Mouse (Mus musculus): ENCODE results near the gene Slc25a34. TPM values are rescaled to one million over a fixed set of nuclear protein-coding genes. Genes with fewer than 3 reads are reported as not detected.

The Slc25a34 gene
- 10 to 100 TPM; 10.5 to 12.8 TPM for total RNA-seq (2021)
- long read RNA-seq, experiment 1, partial matches to known transcripts, result 2 of 3 reads
- long read RNA-seq, experiment 1, other reads (novel, unspliced or antisense), result 0 of 3 reads
- long read RNA-seq, experiment 2, partial matches to known transcripts, result 0 of 2 reads
- long read RNA-seq, experiment 2, other reads (novel, unspliced or antisense), result 2 of 2 reads

DNA sequence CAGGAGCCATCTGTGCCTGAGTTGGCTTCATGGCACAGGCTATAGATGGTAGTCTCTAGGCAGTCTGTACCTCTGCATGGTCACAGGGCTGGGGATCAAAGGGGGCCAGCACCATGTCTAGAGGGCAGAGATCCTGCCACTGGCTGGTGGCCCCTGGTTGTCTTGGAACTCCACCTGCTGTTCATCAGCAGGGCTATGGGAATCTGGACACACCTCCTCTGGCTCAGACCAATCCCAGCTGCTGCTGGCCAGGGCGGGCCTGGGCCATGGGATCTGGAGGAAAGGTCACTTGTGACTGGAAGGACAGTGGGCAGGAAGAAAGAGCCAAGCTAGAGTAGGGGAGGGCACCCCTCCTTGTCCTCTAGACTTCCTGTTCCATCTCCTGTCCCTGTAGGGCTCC, at the start of gene Slc25a34:
Slc25a34 (minus strand) TSS at position 156 of the 400 bp plus-strand sequence.
- peak; percentile 68 for DNase-seq

DNA sequence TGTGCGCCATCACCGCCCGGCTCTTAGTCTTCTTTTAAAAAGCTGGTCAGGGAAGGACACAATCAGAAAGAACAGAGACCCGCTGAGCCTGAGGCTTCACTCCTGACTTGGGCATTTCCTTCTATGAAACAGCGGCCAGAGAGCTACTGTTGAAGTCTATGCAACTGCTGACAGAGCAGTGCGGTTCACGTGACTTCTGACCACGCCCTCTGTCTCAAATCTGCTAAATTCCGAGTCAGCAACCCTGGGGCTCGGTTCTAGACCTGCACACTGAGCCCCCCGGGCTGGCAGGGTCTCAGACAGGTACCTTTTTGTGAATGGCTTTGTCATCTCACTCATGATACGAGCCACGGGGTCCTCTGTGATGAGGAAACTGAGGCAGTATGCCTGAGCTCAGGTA, 48.7 kb upstream of the Slc25a34 start:
- no peak for DNase-seq

DNA sequence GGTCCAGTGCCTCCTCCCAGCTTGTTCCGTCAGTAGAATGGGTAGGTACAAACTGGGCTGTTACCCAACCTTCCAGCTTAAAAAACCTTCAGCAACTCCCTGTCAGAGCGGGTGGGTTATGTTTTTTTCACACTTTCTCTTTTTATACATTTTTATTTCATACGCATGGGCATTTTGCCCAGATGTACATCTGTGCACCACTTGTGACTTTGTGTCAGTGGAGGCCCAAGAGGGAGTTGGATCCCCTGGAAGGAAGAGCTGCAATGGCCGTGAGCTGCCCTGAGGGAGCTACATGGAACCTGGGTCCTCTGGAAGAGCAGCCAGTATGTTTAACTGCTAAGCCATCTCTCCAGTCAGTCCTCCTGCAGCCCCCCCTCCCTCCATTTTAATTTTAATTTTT, 47.8 kb upstream of the Slc25a34 start:
- no peak for DNase-seq

DNA sequence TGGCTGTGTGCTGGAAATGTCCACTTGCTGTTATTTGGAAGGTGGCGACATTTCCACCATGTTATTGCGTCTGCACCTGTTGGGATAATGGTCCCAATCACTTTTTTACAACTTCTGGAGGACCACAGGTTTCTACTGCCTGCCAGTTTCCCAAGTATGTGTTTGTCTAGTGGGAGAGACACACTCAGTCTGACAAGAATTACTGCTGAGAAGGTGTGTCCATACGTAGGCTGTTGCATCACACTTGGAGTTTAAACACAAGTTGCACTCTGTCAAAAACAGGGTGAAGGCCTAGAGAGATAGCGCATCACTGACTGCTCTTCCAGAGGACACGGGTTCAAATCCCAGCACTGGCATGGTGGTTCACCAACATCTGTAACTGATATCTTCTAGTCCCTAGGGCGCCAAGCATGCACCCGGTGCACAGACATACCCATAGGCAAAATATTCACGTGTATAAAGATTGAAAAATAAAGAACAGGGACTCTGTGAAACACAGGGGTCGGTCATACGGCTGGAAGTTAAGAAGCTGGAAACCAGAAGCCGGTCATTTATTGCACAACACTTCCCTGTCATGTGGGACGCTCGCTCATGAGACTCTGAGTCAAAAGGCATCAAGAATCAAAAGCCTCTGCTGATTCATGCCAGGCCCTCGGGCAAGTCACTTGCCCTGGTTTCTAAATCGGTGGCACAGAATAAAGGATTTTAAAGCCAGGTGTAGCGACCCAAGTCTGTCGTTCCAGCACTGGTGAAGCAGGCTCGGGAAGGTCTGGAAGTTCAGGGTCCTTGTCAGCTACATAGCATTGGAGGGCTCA, 46.5 kb upstream of the Slc25a34 start:
- DNase-seq, result no peak

DNA sequence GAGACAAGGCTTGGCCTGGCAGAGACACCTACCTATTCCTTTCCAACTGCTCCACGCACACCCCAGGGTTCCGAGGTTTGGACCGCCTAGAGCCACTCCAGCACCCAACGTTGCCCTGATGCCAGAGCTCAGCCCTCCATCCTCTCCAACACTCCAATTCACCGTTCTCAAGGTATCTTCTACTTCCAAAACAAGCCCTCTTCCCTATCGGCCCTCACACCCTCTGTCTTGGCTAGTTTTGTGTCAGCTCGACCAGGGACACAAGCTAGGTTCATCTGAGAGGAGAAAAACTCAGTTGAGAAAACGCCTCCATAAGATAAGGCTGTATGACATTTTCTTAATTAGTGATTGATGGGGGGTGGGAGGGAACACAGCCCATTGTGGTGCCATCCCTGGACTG, 41.2 kb upstream of the Slc25a34 start, which contains the start of gene Plekhm2:
Plekhm2 (minus strand) TSS at position 101 of the 400 bp plus-strand sequence.
- DNase-seq, result no peak

DNA sequence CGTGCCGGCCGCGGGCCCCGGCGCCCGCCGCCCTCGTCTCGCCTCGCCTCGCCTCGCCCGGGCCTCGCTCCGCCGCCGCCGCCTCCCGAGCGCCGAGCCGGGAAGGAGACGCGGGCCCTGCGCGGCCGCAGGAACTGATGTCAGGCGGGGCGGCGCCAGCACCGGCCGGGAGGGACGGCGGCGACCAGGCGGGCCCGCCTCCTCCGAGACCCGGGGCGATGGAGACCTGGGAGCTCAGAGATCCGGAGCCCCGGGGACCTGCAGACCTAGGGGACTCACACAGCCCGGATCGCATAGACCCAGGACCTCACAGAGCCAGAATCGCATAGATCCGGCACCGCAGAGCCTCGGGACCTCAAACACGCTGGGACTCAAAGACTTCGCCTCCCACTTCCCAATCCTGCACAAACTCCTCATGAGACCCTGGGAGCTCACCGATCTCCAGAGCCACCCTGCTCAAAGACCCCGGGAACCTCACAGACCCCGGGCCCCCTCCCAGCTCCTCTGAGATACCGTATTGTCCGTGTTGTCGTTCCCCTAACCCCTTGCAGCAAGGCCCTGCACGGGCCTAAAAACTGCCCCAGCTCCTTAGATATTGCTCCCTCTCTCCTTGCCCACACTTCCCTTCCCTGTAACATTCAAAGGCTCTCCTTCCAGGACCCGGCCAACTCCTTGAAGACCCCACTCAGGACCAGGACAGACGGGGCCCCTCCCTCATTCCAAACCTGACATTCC, 40.6 kb upstream of the Slc25a34 start:
- DNase-seq, result peak; percentile 81

DNA sequence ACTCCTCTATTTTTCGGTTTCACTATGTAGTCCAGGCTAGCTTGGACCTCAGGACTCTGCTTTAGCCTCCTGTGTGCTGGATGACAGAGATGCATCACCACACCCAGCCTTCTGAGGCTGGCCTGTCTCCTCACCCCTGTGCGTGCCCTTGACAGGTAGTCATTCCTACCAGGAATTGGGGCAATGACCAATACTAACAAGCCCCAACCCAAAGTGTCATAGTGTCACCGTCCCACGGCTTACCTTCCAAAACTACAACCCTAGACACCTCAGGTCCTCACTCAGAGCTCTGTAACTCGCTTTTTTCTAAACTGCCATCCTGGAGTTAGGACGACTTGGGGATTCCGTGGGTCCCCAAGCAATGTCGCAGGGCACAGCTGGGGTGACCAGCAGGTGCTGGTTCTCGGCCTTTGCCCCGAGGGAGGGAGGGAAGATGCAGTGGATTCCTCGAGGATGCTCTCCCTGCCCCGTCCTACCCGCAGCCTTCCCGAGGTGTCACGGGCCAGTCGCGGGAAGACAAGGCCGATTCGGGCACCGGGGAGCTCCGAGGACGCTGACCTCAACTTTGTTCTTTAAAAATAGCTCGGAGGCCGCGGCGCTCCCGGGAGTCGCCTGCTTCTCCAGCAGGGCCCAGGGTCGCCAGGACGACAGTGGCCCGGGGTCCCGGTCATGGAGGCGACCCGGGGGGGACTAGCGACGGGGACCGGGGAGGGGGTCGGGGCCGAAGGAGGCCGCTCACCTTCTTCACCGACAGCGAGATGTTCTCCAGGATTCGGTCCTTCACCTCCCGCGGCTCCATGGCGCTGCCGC, 39.7 kb upstream of the Slc25a34 start:
- DNase-seq, result peak; percentile 47

DNA sequence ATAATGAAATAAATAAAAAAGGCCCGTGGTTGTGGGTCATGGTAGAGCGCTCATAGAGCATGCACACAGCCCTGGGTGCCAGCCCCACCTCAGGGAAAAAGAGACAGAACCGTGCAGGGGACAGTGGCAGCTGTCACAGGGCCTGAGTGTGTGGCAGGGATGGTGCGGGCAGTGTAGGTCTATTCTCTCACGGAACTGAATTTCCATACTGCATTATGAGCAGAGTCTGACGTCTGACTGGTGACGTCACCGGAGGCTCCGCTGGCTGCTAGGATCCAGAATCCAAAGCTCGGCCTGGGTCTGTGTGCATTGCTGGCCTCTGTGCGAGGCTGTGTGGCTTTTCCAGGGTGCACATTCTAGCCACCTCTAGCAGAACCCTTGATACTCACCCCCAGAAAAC, 37.3 kb upstream of the Slc25a34 start:
- DNase-seq, result no peak

DNA sequence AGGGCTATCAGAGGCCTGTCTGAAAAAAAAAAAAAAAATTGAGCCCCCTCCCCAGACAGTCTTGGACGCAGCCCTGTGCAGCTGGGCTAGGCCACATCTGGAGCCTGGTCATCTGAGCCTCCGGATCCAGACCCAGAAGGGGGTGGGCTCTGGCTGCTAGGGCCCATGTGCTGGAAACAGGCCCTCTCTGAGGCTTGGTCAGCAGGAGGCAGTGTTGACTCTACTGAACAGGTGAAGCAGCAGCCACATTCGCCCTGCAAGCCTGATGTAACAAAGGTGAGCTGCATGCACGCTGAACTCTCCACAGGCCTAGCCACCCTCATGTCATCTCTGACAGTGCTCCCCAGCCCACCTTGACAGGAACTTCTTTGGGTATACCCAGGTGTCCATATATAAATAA, 36.1 kb upstream of the Slc25a34 start:
- no peak for DNase-seq

DNA sequence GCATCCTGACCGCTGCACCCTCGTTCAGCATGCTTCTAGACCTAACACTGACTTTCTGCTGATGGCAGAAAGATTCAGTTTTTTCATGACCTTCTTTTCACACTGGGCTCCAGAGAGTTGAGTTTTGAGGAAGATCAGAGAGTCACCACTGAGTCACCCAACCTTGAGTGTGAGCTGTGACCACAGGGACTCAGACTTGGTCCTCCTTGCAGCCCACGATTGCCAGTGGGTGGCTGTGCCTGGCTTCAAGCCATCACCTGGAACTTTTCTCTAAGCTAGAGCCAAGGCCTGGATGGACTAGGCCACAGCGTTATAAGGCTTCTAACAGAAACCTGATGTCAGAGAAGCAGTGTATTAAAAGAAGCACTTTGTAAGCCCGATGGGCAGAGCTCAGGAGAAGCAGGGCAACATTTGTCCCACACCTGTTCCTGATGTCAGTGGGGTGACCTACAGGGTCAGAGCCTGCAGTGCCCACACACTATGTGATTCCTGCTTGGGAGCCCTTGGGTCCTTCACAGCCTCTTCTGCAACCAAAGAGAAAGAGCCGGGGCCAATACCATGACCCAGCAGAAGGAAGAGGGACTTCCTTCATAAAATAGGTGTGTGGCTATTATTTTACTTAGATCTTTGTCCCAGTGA, 35.3 kb upstream of the Slc25a34 start:
- no peak for DNase-seq

DNA sequence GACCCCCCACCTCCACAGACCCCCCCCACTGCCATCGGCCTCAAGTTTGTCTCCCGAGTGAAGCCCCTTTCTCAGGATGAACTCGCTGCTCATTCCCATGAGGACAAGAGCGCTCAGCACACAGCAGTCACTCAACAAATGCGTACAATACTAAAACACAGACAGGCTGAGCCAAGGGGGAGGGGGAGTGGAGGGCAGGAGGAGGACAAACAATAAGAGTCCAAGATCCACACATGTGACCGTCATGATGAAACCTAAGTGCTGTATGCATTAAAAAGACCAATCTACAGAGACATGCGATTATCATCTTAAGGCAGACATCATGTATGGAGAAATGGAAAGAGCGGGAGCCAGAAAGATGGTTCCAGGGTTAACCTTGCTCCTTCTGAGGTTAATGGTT, 33.3 kb upstream of the Slc25a34 start:
- no peak for DNase-seq

DNA sequence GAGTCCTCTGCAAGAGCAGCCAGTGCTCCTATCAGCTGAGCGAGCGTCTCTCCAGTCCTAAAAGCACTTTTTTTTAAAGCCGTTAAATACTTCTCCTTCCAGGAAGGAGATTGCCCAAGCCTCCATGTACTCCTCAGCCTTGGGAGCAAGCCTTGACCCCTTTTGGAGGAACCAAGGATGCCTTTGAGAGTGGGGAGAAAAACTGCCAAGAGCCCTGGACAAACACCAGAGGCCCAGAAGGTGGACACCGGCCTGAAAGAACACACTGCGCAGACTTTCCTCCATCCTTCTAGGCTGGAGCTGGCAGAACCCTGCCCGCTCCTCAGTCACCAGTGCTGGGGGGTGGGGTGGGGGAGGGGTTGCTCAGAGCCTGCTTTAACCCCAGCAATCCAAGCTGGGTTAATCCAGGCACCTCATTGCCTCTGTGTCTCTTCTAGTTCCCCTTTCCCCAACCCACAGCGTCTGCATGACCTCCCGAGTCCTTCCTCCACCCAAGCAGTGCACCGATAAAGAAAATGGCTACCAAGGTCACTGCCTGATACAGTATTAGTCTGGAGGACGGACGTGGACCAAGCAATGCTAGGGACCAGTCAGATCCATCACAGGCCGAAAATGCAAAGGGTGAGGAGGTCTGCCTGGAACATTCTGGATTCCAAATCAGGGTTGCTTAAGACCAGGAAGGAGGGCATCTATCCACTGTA, 32.4 kb upstream of the Slc25a34 start:
- no peak for DNase-seq

DNA sequence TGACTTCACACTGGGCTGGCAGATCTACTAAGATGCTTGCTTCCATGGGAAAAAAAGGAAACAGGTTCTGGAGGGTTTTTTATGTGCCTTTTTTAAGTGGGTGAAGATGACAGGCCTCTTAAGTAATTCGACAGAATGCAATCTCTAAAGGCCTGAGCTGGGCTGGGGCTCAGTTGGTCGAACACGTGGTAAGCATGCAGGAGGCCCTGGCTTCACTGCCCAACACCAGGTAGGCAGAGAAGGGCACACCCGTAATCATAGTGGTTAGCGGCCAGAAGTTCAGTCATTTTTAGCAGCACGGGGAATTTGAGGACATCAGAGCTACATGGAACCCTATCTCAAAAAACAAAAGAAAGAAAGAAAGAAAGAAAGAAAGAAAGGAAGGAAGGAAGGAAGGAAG, 30.9 kb upstream of the Slc25a34 start:
- DNase-seq, result no peak

DNA sequence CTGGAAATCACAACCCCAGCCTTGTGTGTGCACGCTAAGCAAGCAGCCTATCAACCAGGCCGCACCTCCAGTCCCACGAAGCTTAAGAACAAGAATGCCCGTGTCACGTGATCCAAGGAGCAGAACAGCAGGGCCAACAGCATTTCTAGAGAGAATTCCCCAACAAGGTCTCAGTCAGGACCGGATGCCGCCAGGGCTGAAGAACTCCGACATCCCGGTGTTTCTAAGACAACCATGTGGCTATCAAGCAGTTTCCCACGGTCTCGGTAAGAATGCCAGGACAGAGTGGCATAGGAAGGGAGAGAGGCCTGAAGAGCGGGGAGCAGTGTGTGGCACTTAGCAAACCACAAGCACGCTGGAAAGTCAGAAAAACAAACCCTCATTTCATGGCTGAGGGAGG, 30.2 kb upstream of the Slc25a34 start:
- DNase-seq, result no peak

DNA sequence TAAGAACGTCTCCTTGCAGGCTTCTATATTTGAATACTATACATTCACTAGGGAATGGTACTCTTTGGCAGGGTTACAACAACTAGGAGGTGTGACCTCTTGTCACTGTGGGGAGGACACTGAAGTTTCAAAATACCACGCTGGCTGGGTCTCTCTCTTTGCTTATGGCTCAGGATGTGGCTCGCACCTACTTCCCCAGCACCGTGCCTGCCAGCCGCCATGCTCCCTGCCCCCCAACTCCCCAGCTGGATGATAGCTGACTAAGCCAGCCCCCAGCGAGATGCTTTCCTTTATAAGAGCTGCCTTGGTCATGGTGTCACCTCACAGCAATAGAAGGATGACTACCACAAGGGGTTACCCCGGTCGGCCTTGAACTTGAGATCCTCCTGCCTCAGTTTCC, 29.4 kb upstream of the Slc25a34 start:
- no peak for DNase-seq

DNA sequence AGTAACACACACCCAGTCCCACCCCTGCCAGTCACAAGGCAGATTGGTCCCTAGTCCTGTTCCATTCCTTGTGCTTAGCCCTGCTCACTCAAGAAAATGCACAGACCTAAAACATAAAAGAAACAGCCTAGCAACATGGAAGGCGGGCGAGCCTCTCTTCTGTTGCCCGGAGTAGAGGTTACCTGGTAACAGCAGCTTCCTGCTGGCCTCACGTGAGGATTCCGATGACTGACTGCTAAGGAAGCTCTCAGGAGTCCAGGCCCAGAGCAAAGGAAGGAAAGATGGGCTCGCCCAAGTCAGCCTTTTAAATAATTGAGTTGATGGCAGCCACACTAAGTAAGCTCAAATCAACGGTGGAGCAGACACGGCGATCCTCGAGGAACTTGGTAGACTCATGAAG, 28.3 kb upstream of the Slc25a34 start:
- DNase-seq, result no peak

DNA sequence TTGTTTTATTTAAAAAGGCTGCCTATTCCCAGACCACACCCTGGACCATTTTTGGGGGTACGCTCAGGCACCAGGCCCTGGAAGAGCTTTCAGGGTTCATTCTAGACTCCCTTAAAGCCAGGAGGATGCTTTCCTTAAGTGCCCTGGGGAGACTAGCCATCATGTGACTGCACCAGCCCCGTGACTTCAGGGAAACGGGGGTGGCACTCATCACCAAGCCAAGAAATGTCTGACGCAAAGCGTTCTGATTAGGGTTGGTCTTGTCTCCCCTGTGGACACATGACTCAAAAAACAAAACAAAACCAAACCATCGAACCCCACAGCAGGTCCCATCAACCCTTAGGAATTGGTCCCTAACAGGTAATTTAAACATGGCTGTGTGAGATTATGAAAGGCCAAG, 27.7 kb upstream of the Slc25a34 start:
- no peak for DNase-seq

DNA sequence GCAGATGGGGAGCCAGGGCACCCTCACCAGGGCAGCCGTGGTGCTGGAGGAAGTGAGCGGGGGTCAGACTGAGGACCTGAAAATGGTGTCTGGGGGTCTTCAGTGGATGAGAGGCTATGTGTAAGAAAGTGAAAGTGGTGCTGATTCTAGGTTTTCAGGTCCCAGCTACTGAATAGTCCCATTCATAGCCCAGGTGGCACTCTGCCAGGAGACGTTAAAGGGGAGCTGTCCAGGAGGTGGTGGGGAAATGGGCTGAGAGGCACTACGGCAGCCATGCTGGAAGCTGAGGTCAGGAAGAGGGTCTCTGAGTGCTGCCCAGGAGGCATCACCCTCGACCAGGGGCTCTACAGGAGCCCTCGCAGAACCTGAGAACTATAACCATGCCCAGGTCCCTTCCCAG, 25.6 kb upstream of the Slc25a34 start:
- no peak for DNase-seq

DNA sequence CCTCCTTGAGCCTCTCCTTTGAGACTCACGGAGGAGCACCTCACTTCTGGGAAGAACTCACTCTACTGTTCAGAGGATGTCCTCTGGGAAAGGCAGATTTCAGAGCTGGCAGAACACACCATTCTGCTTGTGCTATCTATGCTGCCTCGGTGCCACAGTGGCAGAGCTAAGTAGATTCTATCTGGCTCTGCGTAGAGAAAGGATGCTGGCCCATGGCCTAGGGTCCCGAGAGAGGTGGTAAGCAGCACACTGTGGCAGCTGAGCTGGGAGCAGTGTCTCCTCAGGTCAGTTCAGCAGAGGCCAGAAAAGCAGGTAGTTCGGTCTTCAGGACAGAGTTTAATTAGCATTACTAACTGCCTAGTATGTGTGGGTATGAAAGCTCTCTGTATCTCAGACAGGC, 24.6 kb upstream of the Slc25a34 start:
- no peak for DNase-seq

DNA sequence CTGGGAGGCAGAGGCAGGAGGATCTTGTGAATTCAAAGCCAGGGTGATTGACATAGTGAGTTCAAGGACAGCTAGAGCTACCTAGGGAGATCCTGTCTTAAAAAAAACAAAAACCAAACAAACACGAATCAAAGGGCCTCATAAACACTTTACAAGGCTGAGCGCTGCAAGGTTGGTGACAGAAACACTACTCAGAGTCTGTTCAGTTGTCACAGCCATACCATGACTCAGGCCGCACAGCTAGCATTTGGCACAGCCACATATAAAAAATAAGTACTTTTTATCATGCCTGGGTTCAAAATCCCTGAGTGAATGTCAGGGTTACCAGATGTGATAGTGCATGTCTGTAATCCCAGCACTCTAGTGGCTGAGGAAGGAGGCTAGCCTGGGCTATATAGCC, 23.6 kb upstream of the Slc25a34 start:
- DNase-seq, result no peak

DNA sequence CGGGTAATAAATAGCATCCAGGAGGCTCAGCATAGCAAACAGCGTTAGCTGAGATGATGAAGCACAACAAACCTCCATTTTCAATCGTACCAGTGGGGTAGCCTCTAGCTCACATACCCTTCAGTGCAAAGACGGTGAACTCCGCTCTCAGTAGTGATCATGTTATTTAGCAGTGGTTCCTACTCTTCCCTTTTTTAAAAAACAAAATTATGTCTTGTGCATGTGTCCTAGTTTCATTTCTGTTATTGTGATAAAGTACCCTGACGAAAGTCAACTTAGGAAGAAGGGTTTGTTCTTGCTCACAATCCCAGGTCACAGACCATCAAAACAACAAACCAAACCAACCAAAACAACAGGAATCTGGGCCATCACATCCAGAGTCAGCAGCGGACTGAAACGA, 22.4 kb upstream of the Slc25a34 start:
- DNase-seq, result no peak
